Mouse (Mus musculus): ENCODE data around the gene Stard10.

GRCm38 (mm10) chr7:101320399-101321217 lies 3.7 kb downstream of the Stard10 start:
- TF ChIP-seq CTCF (IDR thresholded peaks at IDR 0.05; ENCODE audit: borderline replicate concordance, insufficient read depth, low read length) (no peak), POLR2A (IDR thresholded peaks at IDR 0.05; ENCODE audit: low read depth, low read length) (no peak)

Measured in embryonic fibroblast, embryonic 13.5 days (primary cell).